Mouse (Mus musculus) ovary, postnatal 10 days (tissue): ENCODE data around the gene Rnf186.
"Not testable (repeated sequence)": the region's sequence is repeated elsewhere in the genome, so short reads cannot be mapped to it uniquely, and the experiment has no call there.

Source experiments
- DNase-seq: peaks from one replicate; pipeline ENCODE4 v3.0.0; 2022; ENCODE audit warnings: low spot score

The Rnf186 gene

DNA sequence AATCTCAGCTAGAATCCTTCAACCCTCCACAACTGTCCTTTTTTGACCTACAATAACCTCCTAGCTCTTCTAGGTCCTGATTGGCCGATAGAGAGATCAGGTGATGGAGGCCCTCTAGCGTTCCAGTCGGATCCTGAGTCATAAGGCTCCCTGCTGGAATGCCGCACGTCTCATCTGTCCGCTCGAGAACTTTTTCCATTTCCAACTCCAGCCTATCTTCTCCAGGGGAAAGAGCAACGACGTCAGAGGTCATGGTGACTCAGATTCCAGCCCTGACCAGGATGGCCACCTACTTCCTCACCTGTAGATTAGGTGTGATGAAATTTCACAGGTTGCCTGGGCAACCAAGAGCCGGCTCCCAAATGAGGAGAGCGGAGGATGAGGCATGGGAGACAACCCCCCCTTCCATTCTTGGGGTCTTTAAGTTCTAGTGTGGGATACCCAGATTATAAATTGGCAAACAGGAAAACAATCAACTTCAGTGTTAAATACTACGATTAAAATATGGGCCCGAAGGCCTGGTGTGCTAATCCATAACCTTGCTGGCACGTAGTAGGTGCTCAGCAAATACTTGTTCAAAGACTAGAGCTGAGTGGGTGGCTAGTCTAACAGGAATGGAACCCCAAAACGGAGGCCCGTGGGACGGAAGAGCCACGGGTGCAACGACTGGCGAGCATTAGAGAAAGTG is 5.4 kb downstream of the Rnf186 start:
- peak; percentile 20 for DNase-seq

DNA sequence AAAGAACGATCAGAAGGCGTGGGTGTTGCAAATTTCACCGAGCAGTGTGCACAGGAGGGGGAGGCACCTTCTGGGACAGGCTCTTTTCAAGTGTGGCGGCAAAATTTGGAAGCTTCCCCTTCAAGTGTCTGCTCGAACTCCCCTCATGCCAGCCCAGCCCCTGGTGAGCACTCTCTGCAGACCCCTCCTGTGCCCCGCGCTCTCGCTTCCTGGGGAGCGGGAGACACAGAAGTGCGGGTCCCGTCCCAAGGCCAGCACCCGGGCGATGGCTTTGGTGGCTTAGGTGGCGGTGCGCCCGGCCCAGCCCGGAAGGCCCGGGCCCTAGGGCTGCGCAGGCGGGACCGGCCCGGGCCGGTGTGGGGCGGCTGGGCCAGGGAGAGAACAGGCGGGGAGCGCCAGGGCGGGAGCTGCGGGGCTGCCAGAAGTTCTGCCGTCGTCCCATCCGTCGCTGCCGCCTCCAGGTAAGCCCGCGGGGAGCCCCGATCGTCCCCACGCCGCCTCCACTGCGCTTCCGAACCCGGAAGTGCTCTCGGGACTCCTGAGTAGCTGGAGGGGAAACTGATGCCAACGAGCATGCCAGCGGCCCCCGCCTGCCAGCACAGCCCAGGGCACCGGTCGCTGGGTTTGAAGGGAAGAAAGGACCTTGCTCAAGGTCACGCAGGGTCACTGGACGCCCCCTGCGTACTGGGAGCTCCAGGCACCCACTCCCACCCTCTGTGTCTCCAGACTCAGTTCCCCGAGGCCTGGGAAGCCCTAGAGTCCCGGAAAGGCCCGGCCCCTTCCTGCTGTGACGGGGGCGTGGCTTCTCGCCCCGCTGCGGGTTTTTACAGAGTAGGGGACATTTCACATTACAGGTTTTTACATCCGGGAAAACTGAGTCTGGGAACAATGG is 6.2 kb downstream of the Rnf186 start, which contains the start of gene Tmco4:
Tmco4 (plus strand) TSS at position 62 of the 892 bp plus-strand sequence.
- peak; percentile 44 for DNase-seq

DNA sequence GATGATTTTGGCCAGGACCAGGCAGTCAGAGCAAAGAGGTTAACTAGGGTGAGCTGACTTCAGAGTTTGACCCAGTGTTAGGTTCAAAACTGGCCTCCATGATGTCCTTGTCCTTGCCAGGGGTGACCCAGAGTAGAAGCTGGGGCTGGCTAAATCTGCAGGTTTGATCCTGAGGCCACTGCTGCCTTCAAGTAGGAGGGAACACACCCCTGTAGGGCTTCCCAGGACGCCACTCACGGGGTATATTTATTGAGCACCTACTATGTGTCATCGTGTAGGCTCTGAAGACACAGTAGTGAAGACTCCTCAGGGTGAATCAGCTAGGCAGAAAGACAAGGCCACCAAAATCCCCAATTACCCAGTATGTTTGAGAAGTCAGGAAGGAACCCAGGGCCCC is 6.8 kb downstream of the Rnf186 start:
- DNase-seq = no peak

DNA sequence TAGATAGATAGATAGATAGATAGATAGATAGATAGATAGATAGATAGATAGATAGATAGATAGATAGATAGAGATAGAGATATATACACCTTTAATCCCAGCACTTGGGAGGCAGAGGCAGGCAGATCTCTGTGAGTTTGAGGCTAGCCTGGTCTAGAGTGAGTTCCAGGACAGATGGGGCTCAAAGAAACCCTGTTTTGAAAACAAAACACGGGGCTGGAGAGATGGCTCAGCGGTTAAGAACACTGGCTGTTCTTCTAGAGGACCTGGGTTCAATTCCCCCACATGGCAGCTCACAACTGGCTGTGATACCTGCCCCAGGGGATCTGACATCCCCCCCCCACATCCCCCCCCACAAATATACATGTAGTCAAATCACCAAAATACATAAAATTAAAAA is 7.6 kb downstream of the Rnf186 start:
- DNase-seq = not testable (repeated sequence)

DNA sequence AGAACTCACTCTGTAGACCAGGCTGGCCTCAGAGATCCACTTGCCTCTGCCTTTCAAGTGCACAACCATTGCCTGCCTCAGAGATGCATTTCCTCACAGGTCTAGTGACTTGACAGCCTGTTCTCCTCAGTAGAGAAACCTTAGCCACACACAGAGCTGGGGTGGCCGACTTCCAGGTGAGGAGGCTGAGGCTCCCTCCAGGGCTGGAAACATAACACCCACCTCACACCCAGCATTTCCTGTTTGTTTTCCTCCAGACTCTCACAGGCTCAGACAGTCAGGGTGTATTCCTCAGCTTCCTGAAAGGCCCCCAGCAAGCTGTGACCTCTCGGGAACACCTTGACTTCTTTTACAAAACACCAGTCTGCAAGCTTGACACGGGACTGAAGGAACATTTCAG is 8.3 kb downstream of the Rnf186 start:
- DNase-seq = no peak

DNA sequence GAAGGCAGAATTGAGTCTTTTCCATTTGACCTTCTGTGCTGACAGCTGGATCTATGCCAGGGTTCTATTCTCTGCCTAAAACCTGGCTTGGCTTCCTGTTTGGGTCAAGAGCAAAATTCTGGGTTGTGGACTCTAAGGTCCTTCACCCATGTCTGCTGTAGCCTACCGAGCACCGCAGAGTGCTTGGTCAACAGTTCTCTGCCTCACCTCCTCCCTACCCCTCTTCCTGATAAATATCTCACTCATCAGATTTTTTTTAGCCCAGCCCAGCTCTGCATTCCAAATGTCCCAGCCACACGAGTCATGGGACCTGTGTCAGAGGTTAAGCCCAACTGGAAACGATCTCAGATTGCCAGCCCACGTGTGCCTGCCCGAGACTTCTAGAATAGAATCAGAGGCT is 9.1 kb downstream of the Rnf186 start:
- no peak for DNase-seq

DNA sequence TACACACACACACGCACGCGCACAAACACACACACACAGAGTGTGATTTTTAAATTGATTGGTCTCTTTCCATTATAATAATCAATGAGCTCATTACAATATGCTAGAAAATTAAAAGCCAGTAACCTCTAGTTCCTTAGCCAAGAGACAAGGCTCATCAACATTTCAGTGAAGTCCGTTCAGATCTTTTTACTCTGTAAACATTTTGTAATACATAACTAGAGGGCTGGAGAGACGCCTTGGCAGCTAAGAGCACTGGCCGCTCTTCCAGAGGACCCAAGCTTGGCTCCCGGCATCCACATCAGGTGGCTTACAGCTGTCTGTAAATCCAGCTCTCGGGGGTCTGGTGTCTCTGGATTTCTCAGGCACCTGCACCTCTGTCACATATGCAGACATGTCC is 13.1 kb downstream of the Rnf186 start:
- no peak for DNase-seq

DNA sequence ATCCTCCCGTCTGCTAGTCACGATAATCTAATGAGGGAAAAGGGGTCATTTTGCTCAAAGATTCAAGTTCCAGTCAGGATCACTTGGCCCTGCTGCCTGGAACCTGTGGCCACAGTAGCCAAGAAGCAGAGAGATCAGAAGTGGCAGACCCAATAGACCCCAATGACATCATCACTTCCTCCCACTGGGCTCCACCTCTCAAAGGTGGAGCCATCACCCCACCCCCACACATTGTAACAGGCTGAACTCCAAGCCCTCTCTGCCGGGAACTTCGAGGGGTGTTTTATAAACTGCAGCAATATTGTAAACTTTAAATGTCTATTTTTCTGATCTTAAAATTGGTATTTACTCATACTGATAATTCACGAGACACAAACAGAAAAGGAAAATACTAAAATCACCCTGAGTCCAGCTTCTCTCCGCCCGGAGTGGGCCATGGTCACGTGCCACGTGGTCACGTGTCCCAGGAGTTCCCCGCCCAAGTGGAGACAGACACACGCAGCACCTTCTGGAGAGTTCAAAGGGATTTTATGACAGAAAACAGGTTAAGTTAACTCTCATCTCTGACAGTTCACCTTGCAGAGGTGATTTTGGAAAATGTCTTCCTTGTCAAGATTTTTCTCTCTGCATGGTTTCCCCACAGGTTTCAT is 14.0 kb downstream of the Rnf186 start:
- DNase-seq = no peak

DNA sequence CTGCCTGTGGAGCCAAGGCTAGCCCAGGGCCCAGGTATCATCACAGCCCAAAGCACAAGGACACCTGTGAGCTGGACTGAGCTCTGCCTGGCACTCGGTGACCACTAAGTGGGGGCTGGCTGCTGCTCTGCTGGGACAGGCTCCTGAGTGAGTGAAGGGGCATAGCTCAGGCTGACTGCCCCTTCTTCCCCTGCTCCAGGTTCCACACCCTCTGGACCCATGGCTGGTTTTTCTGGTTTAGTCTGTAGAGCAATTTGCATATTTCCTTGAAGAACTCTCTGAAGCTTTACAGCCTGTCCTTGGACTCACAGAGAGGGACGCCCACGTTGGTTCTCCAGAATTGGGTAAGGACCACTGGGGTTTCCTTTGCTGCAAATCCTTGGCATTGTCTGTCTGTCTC is 16.5 kb downstream of the Rnf186 start:
- no peak for DNase-seq

DNA sequence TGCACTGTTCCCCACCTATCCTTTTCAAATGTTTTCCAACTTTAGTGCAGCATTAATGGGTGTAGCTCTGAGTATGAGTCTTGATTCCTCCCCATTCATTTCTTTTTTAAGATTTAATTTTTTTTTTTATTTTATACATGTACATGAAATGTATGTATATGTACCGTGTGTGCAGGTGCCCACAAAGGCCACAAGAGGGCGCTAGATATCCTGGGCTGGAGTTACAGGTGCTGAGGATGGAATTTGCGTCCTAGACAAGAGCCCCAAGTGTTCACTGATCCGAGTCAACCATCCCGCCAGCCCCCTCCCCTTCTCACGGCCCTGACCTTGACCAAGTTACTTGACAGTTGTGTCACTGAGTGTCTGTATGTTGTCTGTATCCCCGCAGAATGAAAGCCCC is 17.8 kb downstream of the Rnf186 start:
- no peak for DNase-seq

DNA sequence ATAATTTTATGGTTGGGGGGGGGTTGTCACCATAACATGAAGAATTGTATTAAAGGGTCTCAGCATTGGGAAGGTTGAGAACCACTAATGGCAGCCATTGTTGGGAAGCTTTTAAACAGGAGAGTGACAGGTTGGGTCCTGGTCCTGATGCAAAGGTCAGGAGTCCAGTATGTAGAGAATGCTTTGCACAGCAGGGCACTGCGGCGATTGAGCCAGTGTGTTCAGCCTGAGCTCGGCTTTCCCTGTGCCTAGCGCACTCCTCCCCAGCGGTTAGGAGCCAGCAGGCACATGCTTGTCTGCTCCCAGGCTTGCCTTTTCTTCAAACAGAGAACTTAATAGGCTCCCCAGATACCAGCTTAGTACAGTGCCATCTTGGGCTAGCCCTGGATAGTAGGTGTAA is 19.4 kb downstream of the Rnf186 start:
- DNase-seq = no peak

DNA sequence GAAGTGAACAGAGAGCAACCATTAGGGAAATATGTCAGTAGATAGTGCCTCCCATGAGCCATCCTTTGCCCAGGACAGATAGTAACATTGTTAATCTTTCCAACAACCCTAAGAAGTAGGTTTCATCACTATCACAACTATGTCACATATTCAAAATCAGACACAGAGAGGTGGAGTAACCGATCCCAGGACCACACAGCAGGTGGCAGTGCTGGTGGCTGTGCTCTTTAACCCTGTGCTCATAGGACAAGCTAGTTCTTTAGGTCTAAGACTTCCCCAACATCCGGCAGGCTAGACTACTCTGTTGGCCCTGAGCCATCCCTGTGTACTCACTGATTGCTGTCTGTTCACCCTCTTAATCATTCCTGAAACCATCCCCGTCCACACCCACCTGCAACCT is 27.5 kb downstream of the Rnf186 start:
- no peak for DNase-seq

DNA sequence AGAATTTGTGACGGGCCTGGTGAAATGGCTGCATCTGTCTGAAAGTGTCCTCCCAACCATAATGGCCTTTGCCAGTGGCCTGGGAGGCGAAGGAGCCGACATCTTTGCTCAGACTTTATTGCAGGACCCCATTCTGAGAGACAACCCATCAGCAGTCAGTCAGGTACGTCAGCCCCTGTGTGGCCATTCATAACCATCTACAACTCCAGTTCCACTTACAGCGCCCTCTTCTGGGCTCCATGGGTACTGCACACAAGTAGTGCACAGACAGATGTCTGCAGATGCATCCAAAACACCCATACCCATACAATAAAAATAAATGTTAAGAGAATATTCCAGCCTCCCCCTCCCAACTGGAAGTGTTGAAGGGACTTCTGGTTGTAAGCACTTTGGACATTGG is 29.5 kb downstream of the Rnf186 start:
- no peak for DNase-seq

DNA sequence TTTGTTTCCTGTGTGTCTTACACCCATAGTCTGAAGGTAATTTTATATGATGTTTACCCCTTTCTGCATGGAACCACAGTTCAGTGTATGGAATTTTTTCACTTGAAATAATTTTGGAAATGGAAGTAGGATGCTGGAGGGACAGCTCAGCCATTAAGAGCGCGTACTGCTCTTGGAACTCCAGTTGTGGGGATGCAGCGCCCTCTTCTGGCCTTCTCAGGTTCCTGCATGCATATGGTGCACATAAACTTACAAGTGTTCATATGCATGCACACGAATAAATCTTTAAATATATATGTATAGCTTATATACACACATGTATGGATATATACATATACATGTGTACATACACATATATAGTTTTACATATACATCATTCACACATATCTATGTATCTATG is 30.2 kb downstream of the Rnf186 start:
- DNase-seq = no peak

DNA sequence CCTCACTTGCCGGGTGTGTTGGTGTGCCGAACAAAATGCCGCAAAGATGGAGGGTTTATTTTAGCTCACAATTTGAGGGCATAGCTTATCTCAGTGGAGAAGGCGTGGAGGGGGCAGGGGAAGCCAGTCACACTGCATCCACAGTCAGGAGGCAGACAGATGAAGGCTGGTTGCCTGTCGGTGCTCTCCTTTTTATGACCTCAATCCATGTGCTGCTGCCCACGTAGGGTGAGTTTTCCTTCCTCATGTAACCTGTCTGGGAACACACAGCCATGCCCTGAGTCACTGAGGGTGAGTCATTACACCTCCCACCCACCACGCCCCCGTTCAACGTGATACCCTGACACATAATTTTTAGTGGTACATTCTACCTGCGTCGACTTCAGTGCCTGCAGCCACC is 31.7 kb downstream of the Rnf186 start:
- no peak for DNase-seq

DNA sequence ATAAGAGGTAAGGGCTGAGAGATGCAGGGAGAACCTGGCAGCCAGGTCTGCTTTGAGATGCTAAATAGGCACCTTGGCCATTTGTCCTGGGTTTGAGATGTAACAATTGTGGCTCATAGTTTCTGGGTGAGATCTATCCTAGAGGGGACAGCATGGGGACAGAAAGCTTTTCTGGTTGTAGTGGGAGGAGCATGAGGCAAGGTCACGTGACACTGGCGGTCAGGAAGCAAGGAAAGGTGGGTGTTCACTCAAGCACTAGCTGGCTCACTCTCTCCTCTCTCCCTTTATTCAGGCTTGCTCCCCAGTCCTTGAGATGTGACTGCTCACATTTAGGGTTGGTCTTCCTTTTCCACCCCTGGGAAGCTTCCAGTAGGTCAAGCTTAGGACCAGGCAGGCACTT is 34.1 kb downstream of the Rnf186 start:
- no peak for DNase-seq

DNA sequence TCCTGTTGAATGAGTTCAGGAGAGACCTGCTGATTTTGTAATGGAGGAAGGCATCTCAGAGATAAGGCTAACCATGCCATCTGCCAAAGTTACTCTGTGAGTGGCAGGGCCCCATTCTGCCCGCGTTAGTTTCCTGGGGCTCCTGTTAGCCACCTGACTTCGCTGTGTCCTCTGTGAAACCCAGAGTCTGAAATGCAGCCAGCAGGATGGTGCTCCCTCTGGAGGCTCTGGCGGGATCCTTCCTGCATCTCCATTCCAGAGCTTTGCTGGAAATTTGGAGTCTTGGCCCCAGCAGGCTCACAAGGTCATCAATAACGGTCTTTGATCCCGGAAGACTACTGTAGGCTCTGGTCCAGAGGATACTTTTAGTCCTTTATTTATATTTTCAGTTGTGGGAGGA is 34.5 kb downstream of the Rnf186 start:
- DNase-seq = no peak

DNA sequence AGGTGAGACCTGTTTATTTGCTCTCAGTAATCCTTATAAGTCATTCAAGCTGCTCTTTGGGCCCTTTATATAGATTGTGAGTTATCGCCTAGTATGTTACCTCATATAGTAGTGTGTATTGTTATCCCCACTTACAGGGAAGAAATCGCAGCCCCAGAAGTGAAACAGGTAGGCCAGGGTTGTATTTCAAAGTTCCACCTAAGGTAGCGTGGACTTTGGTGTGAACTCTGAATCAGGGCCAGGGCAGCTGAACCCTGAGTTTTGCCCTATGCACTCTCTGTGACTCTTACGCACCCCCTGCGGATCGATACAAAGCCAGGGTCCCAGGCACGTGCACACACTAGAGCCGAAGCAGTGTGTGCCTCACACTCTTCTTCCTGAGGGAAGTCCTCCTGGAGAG is 37.2 kb downstream of the Rnf186 start:
- no peak for DNase-seq

DNA sequence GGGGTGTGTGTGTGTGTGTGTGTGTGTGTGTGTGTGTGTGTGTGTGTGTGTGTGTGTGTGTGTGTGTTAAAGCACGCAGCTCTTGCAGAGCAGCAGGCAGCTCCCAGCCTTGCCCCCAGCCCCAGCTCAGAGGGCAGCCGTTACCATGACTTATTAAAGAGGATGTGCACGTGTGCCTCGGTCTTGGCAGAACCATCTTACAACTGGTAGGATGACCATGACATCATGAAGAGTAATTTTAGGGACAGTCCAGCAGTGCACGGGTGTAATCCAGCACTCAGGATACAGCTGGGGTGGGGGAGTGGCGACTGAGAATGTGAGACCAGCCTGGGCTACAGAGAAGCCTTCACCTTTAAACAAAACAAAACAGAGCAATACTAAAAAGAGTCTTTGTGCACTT is 38.3 kb downstream of the Rnf186 start:
- DNase-seq = no peak

DNA sequence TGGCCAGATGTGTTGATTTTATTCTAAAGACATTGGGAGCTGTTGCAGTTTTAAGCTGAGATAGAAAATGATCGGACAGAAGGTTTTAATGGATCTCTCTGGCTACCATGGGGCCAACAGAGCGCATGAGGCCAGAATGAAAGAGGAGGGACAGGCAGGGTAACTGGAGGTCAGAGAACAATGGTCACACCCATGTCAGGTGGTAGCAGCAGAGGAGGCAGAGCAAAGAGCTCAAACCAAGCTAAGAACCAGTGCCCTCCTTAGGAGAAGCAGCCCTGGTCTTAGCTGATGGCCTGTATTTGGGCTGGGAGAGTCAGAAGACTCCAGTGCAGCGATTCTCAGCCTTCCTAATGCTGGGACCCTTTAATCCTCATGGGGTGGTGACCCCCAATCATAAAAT is 40.4 kb downstream of the Rnf186 start:
- DNase-seq = no peak

DNA sequence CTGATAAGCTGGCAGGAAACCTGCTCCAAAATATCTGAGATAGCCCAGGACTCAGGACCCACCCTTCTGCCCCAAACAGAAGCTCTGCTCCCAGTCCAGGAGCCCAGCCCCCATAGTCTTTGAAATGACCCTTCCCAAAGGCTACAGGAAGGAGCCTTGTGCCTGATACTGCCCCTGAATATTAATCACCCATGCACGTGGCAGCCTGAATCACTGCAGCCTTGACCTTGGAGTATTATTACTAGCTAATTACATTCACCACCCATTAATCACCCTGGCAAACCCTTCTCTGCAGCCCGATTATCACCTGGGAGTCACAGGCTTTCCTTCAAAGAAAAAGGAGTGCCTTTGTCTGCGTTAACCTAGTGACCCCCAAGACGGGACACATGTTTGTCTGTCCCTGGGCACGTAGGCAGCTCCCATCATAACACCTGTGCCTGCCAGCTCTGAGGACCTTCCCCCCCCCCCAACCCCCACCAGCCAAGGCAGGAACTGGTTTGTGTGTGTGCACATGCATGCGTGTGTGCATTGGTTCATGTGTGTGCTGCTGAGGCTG is 41.1 kb downstream of the Rnf186 start:
- no peak for DNase-seq

DNA sequence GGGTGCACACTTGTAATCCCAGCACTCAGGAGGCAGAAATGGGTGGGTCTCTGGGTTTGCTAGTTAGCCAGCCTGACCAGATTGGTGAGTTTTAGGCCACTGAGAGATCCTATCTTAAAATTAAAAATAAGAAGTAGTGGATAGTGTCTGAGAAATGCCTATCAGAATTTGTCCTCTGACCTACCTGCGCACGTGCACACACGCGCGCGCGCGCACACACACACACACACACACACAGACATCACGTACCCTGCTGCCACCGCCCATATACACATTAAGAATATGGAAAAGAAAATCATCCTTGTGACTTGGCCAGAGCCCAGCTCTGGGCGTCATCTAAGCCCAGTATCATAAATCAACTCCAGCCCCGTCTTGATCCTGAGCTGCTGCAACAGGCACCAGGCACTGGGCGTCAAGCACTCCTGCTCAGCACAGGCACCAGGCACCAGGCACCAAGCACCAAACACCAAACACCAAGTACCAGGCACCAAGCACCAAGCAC is 44.3 kb downstream of the Rnf186 start:
- DNase-seq = no peak

DNA sequence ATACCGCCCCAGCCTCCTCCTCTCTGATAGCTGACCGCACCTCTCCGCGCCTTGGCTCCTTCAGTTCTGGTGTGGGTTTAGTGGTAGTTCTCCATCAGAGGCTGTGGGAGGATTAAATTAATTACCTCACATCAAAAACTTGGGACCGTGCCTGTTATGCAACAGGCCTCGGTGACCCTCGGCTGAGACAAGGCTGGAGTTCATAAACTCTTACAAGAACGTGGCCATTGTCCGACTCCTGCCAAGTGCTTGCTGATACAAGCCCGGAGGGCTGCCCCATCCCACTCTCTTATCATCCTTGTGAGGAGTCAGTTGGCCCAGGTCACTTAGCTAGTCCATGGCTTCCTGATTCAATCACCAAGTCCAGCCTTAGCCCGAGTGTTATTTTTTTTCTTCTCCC is 46.4 kb downstream of the Rnf186 start:
- DNase-seq = no peak
